In genomic region chr19:41206041-41206810, GRCm38 (mm10) we compare ENCODE assay signal across 8 mouse cellular contexts. TPM values are rescaled to one million over a fixed set of nuclear protein-coding genes. Genes with fewer than 3 reads are reported as not detected.
A peak's percentile ranks its signal among the peaks of the same experiment; 100 is the strongest.
DNase-seq lines count a peak whose midpoint lies in the region; ATAC-seq and TF ChIP-seq lines count a peak whose summit lies in the region.

No protein-coding gene starts in this region.

- peaks cover 74% of the 10 kb centered on the region for H3K27me3 ChIP-seq in embryonic facial prominence, embryonic 10.5 days (replicated peaks; ENCODE audit: low read depth, poor library complexity, severe bottlenecking)
- peaks cover 54% of the 10 kb centered on the region for H3K27me3 ChIP-seq in hindbrain, embryonic 13.5 days
- H3K27me3 ChIP-seq in midbrain, embryonic 16.5 days (ENCODE audit: control insufficient read depth, insufficient read depth, low read depth, low read length) = peaks cover 32% of the 10 kb centered on the region

- no peaks in the 10 kb centered on the region for H3K9me3 ChIP-seq in embryonic facial prominence, embryonic 10.5 days
- no peaks in the 10 kb centered on the region for H3K9me3 ChIP-seq in hindbrain, embryonic 13.5 days
- H3K9me3 ChIP-seq in midbrain, embryonic 16.5 days (replicated peaks; ENCODE audit: control insufficient read depth, low read length, poor library complexity, severe bottlenecking) = no peaks in the 10 kb centered on the region

- 1% methylated on average over 46 of the region's 46 CpGs for WGBS in embryonic facial prominence, embryonic 10.5 days
- under 1% methylated on average over 46 of the region's 46 CpGs for WGBS in hindbrain, embryonic 13.5 days
- WGBS in midbrain, embryonic 16.5 days = under 1% methylated on average over 46 of the region's 46 CpGs

- peak; percentile 68 for ATAC-seq in hindbrain, embryonic 13.5 days (ENCODE audit: low FRiP score)
- ATAC-seq in midbrain, embryonic 16.5 days = peak; percentile 57

- H3K4me1 ChIP-seq in embryonic facial prominence, embryonic 10.5 days = peaks cover 19% of the 10 kb centered on the region
- peaks cover 21% of the 10 kb centered on the region for H3K4me1 ChIP-seq in hindbrain, embryonic 13.5 days (replicated peaks)
- peaks cover 17% of the 10 kb centered on the region for H3K4me1 ChIP-seq in midbrain, embryonic 16.5 days (ENCODE audit: control insufficient read depth, insufficient read depth, low read length)

- no peak for DNase-seq in layer of hippocampus, adult 2 months (ENCODE audit: low spot score in 2 of 2)
- no peak for DNase-seq in layer of hippocampus, adult 9-10 months (ENCODE audit: low spot score)
- DNase-seq in embryonic facial prominence, embryonic 10.5 days (ENCODE audit: low spot score) = peak; percentile 47
- no peak for DNase-seq in thymus, postnatal 4 days
- no peak for DNase-seq in spleen, adult 18-20 months
- no peak for DNase-seq in frontal cortex, postnatal 10 days (ENCODE audit: low spot score in 2 of 2)

- H3K4me2 ChIP-seq in hindbrain, embryonic 13.5 days = peak overlapping the region; percentile 98
- H3K4me2 ChIP-seq in midbrain, embryonic 16.5 days (ENCODE audit: low read length) = peak overlapping the region; percentile 96

- no peak overlapping the region for H3K27ac ChIP-seq in layer of hippocampus, adult 2 months
- no peak overlapping the region for H3K27ac ChIP-seq in embryonic facial prominence, embryonic 10.5 days (replicated peaks)
- no peak overlapping the region for H3K27ac ChIP-seq in hindbrain, embryonic 13.5 days
- no peak overlapping the region for H3K27ac ChIP-seq in midbrain, embryonic 16.5 days (ENCODE audit: low read length)

- no peak for TF ChIP-seq CTCF in layer of hippocampus, adult 2 months (conservative IDR thresholded peaks at IDR 0.05)

- peak overlapping the region; percentile 45 for H3K4me3 ChIP-seq in layer of hippocampus, adult 2 months
- peak overlapping the region; percentile 62 for H3K4me3 ChIP-seq in embryonic facial prominence, embryonic 10.5 days
- peak overlapping the region; percentile 44 for H3K4me3 ChIP-seq in hindbrain, embryonic 13.5 days
- peak overlapping the region; percentile 46 for H3K4me3 ChIP-seq in midbrain, embryonic 16.5 days (ENCODE audit: low read depth, low read length)

- H3K36me3 ChIP-seq in embryonic facial prominence, embryonic 10.5 days (replicated peaks) = peaks cover 7% of the 10 kb centered on the region
- peaks cover 4% of the 10 kb centered on the region for H3K36me3 ChIP-seq in hindbrain, embryonic 13.5 days
- no peaks in the 10 kb centered on the region for H3K36me3 ChIP-seq in midbrain, embryonic 16.5 days (ENCODE audit: control insufficient read depth, insufficient read depth, low read length)

- peak overlapping the region; percentile 60 for H3K9ac ChIP-seq in hindbrain, embryonic 13.5 days
- H3K9ac ChIP-seq in midbrain, embryonic 16.5 days (ENCODE audit: low read depth, low read length) = peak overlapping the region; percentile 58

RNA-seq across cellular contexts. Expression of gene Tll2, which starts 0.4 kb away (rescaled TPM):
- under 1 TPM; 0.61 to 0.69 TPM for total RNA-seq in layer of hippocampus, adult 2 months (2021)
- polyA plus RNA-seq in embryonic facial prominence, embryonic 10.5 days (2016; fragmentation: Nextera tagmentation; extraction: Ambion mirVana) = 0.10 and 0.26 TPM in 2 replicates
- polyA plus RNA-seq in hindbrain, embryonic 13.5 days (2015; fragmentation: Nextera tagmentation; extraction: Ambion mirVana) = 0.44 and 0.60 TPM in 2 replicates
- 1.3 and 1.7 TPM in 2 replicates for polyA plus RNA-seq in midbrain, embryonic 16.5 days (2015; fragmentation: Nextera tagmentation; extraction: Ambion mirVana)

RNA-seq across cellular contexts. Expression of gene Tm9sf3, which starts 57.6 kb away (rescaled TPM):
- 100 to 1,000 TPM; 114 to 118 TPM for total RNA-seq in layer of hippocampus, adult 2 months (2021)
- polyA plus RNA-seq in embryonic facial prominence, embryonic 10.5 days (2016; fragmentation: Nextera tagmentation; extraction: Ambion mirVana) = 95.9 and 96.9 TPM in 2 replicates
- 91.3 and 99.0 TPM in 2 replicates for polyA plus RNA-seq in hindbrain, embryonic 13.5 days (2015; fragmentation: Nextera tagmentation; extraction: Ambion mirVana)
- 83.7 and 89.2 TPM in 2 replicates for polyA plus RNA-seq in midbrain, embryonic 16.5 days (2015; fragmentation: Nextera tagmentation; extraction: Ambion mirVana)
